Mouse (Mus musculus): ENCODE data around the gene Hspb8. TPM values are rescaled to one million over a fixed set of nuclear protein-coding genes. Genes with fewer than 3 reads are reported as not detected.
"Not testable (repeated sequence)": the region's sequence is repeated elsewhere in the genome, so short reads cannot be mapped to it uniquely, and the experiment has no call there.

The Hspb8 gene
- polyA plus RNA-seq, 1 experiment from 2014 or later: 5.9 TPM

- Histone ChIP-seq H3K4me1 (peaks cover 13% of the 10 kb centered on the region), H3K36me3 (peaks cover 27% of the 10 kb centered on the region), H3K4me3 (no peak overlapping the region), H3K27ac (no peak overlapping the region), H3K9ac (no peak overlapping the region), H3K4me2 (replicated peaks) (no peak overlapping the region), H3K27me3 (no peaks in the 10 kb centered on the region), H3K9me3 (replicated peaks) (no peaks in the 10 kb centered on the region)
- ATAC-seq (ENCODE audit: low FRiP score): no peak
- 40% methylated on average over 10 of the region's 10 CpGs for WGBS
Observed at GRCm38 (mm10) chr5:116445634-116446367, 23.1 kb upstream of the Hspb8 start.

GRCm38 (mm10) chr5:116444517-116444916, 21.9 kb upstream of the Hspb8 start:
- H3K4me1 ChIP-seq: peaks cover 13% of the 10 kb centered on the region
- no peak overlapping the region for H3K27ac ChIP-seq
- H3K4me2 ChIP-seq (replicated peaks): no peak overlapping the region
- no peaks in the 10 kb centered on the region for H3K9me3 ChIP-seq (replicated peaks)
- H3K36me3 ChIP-seq: peaks cover 27% of the 10 kb centered on the region
- H3K27me3 ChIP-seq: no peaks in the 10 kb centered on the region
- H3K4me3 ChIP-seq: no peak overlapping the region
- 61% methylated on average over 27 of the region's 27 CpGs for whole genome bisulfite sequencing
- ATAC-seq (ENCODE audit: low FRiP score): no peak
- no peak overlapping the region for H3K9ac ChIP-seq

GRCm38 (mm10) chr5:116443459-116443940, 20.8 kb upstream of the Hspb8 start:
- WGBS: 77% methylated on average over 8 of the region's 8 CpGs

GRCm38 (mm10) chr5:116442697-116443458, 20.2 kb upstream of the Hspb8 start:
- 77% methylated on average over 7 of the region's 7 CpGs for WGBS

More at GRCm38 (mm10) chr5:116443459-116443940, 20.8 kb upstream of the Hspb8 start:
- no peaks in the 10 kb centered on the region for H3K27me3 ChIP-seq
- H3K9me3 ChIP-seq (replicated peaks): no peaks in the 10 kb centered on the region
- peaks cover 4% of the 10 kb centered on the region for H3K4me1 ChIP-seq
- ATAC-seq (ENCODE audit: low FRiP score): no peak
- H3K27ac ChIP-seq: peak overlapping the region; percentile 35; the same call in 1 of the 2 replicates
- H3K36me3 ChIP-seq: peaks cover 27% of the 10 kb centered on the region
- no peak overlapping the region for H3K9ac ChIP-seq
- H3K4me2 ChIP-seq (replicated peaks): no peak overlapping the region
- H3K4me3 ChIP-seq: no peak overlapping the region

GRCm38 (mm10) chr5:116440251-116440650, 17.6 kb upstream of the Hspb8 start:
- Histone ChIP-seq H3K27me3 (no peaks in the 10 kb centered on the region), H3K27ac (no peak overlapping the region), H3K9me3 (replicated peaks) (no peaks in the 10 kb centered on the region), H3K4me3 (no peak overlapping the region), H3K9ac (no peak overlapping the region), H3K4me1 (peaks cover 3% of the 10 kb centered on the region), H3K4me2 (replicated peaks) (no peak overlapping the region), H3K36me3 (peaks cover 20% of the 10 kb centered on the region)
- 80% methylated on average over 4 of the region's 4 CpGs for WGBS
- ATAC-seq (ENCODE audit: low FRiP score): no peak

More at GRCm38 (mm10) chr5:116442697-116443458, 20.2 kb upstream of the Hspb8 start:
- H3K4me3 ChIP-seq: no peak overlapping the region
- peaks cover 27% of the 10 kb centered on the region for H3K36me3 ChIP-seq
- no peak for ATAC-seq (ENCODE audit: low FRiP score)
- peaks cover 3% of the 10 kb centered on the region for H3K4me1 ChIP-seq
- H3K9me3 ChIP-seq (replicated peaks): no peaks in the 10 kb centered on the region
- no peak overlapping the region for H3K4me2 ChIP-seq (replicated peaks)
- H3K27me3 ChIP-seq: no peaks in the 10 kb centered on the region
- no peak overlapping the region for H3K9ac ChIP-seq
- H3K27ac ChIP-seq: peak overlapping the region; percentile 35; the same call in 1 of the 2 replicates

- 0 out of 2 replicates have a peak, but pooled peaks cover 6% of the 10 kb centered on the region for H3K36me3 ChIP-seq
- H3K9ac ChIP-seq: no peak overlapping the region
- no peaks in the 10 kb centered on the region; the same call in 1 of the 2 replicates for H3K27me3 ChIP-seq
- no peak overlapping the region for H3K27ac ChIP-seq
- no peak for ATAC-seq (ENCODE audit: low FRiP score)
- H3K4me1 ChIP-seq: peaks cover 8% of the 10 kb centered on the region
- WGBS: 32% methylated on average over 4 of the region's 4 CpGs
- no peak overlapping the region for H3K4me3 ChIP-seq
- no peak overlapping the region for H3K4me2 ChIP-seq (replicated peaks)
- H3K9me3 ChIP-seq (replicated peaks): no peaks in the 10 kb centered on the region
Observed at GRCm38 (mm10) chr5:116438328-116438727, 15.7 kb upstream of the Hspb8 start.

- H3K4me2 ChIP-seq (replicated peaks): no peak overlapping the region
- peaks cover 8% of the 10 kb centered on the region for H3K4me1 ChIP-seq
- no peaks in the 10 kb centered on the region for H3K36me3 ChIP-seq
- H3K27me3 ChIP-seq: no peaks in the 10 kb centered on the region; the same call in 1 of the 2 replicates
- H3K9me3 ChIP-seq (replicated peaks): no peaks in the 10 kb centered on the region
- no peak overlapping the region for H3K27ac ChIP-seq
- 0 out of 2 replicates have a peak, but pooled peaks have one; percentile 44 for ATAC-seq (ENCODE audit: low FRiP score)
- H3K9ac ChIP-seq: no peak overlapping the region
- H3K4me3 ChIP-seq: no peak overlapping the region
Observed at GRCm38 (mm10) chr5:116436117-116436516, 13.5 kb upstream of the Hspb8 start.

GRCm38 (mm10) chr5:116434976-116435850, 12.5 kb upstream of the Hspb8 start:
- no peak overlapping the region for H3K4me3 ChIP-seq
- no peak overlapping the region for H3K9ac ChIP-seq
- 64% methylated on average over 13 of the region's 13 CpGs for WGBS
- no peak; the same call in 1 of the 2 replicates for ATAC-seq (ENCODE audit: low FRiP score)
- no peak overlapping the region for H3K4me2 ChIP-seq (replicated peaks)
- H3K27ac ChIP-seq: no peak overlapping the region
- H3K36me3 ChIP-seq: no peaks in the 10 kb centered on the region
- H3K9me3 ChIP-seq (replicated peaks): no peaks in the 10 kb centered on the region
- H3K27me3 ChIP-seq: no peaks in the 10 kb centered on the region; the same call in 1 of the 2 replicates
- H3K4me1 ChIP-seq: peaks cover 8% of the 10 kb centered on the region

- no peaks in the 10 kb centered on the region; the same call in 1 of the 2 replicates for H3K27me3 ChIP-seq
- H3K4me1 ChIP-seq: peaks cover 8% of the 10 kb centered on the region
- H3K4me2 ChIP-seq (replicated peaks): no peak overlapping the region
- H3K27ac ChIP-seq: no peak overlapping the region
- H3K9me3 ChIP-seq (replicated peaks): no peaks in the 10 kb centered on the region
- no peaks in the 10 kb centered on the region for H3K36me3 ChIP-seq
- 54% methylated on average over 7 of the region's 7 CpGs for WGBS
- ATAC-seq (ENCODE audit: low FRiP score): no peak
- no peak overlapping the region for H3K9ac ChIP-seq
- no peak overlapping the region for H3K4me3 ChIP-seq
Observed at GRCm38 (mm10) chr5:116432871-116433270, 10.2 kb upstream of the Hspb8 start.

- WGBS: 79% methylated on average over 2 of the region's 2 CpGs
- H3K9me3 ChIP-seq (replicated peaks): no peaks in the 10 kb centered on the region
Observed at GRCm38 (mm10) chr5:116426701-116427100, 4.0 kb upstream of the Hspb8 start.

GRCm38 (mm10) chr5:116425709-116426108, 3.0 kb upstream of the Hspb8 start:
- not testable (repeated sequence) for H3K9me3 ChIP-seq (replicated peaks); H3K36me3 ChIP-seq; H3K4me3 ChIP-seq; H3K27ac ChIP-seq; ATAC-seq (ENCODE audit: low FRiP score); H3K4me2 ChIP-seq (replicated peaks); H3K9ac ChIP-seq
- 86% methylated on average over 3 of the region's 3 CpGs for WGBS
- H3K4me1 ChIP-seq: peaks cover 18% of the 10 kb centered on the region
- H3K27me3 ChIP-seq: peaks cover 13% of the 10 kb centered on the region

More at GRCm38 (mm10) chr5:116426701-116427100, 4.0 kb upstream of the Hspb8 start:
- H3K4me1 ChIP-seq: peaks cover 14% of the 10 kb centered on the region
- H3K36me3 ChIP-seq: no peaks in the 10 kb centered on the region
- H3K4me2 ChIP-seq (replicated peaks): no peak overlapping the region
- no peak overlapping the region for H3K27ac ChIP-seq
- H3K9ac ChIP-seq: no peak overlapping the region
- H3K4me3 ChIP-seq: no peak overlapping the region
- ATAC-seq (ENCODE audit: low FRiP score): no peak
- H3K27me3 ChIP-seq: peaks cover 10% of the 10 kb centered on the region

Data from hindbrain, embryonic 12.5 days (tissue).